Mouse (Mus musculus): ENCODE measurements around the gene Plppr2.

Gene Plppr2

GRCm38 (mm10) chr9:21932445-21933137 is 4.2 kb upstream of the Plppr2 start:
- no peak for DNase-seq (ENCODE audit: low spot score in 2 of 2)

GRCm38 (mm10) chr9:21934021-21934420 is 2.8 kb upstream of the Plppr2 start:
- no peak for DNase-seq (ENCODE audit: low spot score in 2 of 2)

- DNase-seq (ENCODE audit: low spot score in 2 of 2), result no peak
Observed at GRCm38 (mm10) chr9:21935466-21936131, 1.2 kb upstream of the Plppr2 start.

- DNase-seq (ENCODE audit: low spot score in 2 of 2), result no peak
Observed at GRCm38 (mm10) chr9:21937711-21938175, 910 bp downstream of the Plppr2 start.

GRCm38 (mm10) chr9:21938234-21938855 is 1.5 kb downstream of the Plppr2 start:
- no peak for DNase-seq (ENCODE audit: low spot score in 2 of 2)

- DNase-seq (ENCODE audit: low spot score in 2 of 2), result no peak
Observed at GRCm38 (mm10) chr9:21943046-21943445, 6.2 kb downstream of the Plppr2 start.

- no peak for DNase-seq (ENCODE audit: low spot score in 2 of 2)
Observed at GRCm38 (mm10) chr9:21943638-21944037, 6.8 kb downstream of the Plppr2 start.

GRCm38 (mm10) chr9:21944267-21944666 is 7.4 kb downstream of the Plppr2 start:
- DNase-seq (ENCODE audit: low spot score in 2 of 2), result no peak

GRCm38 (mm10) chr9:21947540-21948130 is 10.8 kb downstream of the Plppr2 start:
- no peak for DNase-seq (ENCODE audit: low spot score in 2 of 2)

- no peak for DNase-seq (ENCODE audit: low spot score in 2 of 2)
Observed at GRCm38 (mm10) chr9:21948146-21948545, 11.3 kb downstream of the Plppr2 start.

GRCm38 (mm10) chr9:21948790-21949189 is 12.0 kb downstream of the Plppr2 start:
- no peak for DNase-seq (ENCODE audit: low spot score in 2 of 2)

- peak; percentile 67 to 69 for DNase-seq (ENCODE audit: low spot score in 2 of 2)
Observed at GRCm38 (mm10) chr9:21950322-21950721, 13.5 kb downstream of the Plppr2 start.

GRCm38 (mm10) chr9:21951977-21952376 is 15.1 kb downstream of the Plppr2 start:
- no peak for DNase-seq (ENCODE audit: low spot score in 2 of 2)

GRCm38 (mm10) chr9:21953600-21953999 is 16.8 kb downstream of the Plppr2 start:
- DNase-seq (ENCODE audit: low spot score in 2 of 2), result no peak

GRCm38 (mm10) chr9:21954635-21955034 is 17.8 kb downstream of the Plppr2 start:
- no peak for DNase-seq (ENCODE audit: low spot score in 2 of 2)

GRCm38 (mm10) chr9:21955225-21955569 is 18.4 kb downstream of the Plppr2 start:
- DNase-seq (ENCODE audit: low spot score in 2 of 2), result no peak

- DNase-seq (ENCODE audit: low spot score in 2 of 2), result peak; percentile 98 to 99
Observed at GRCm38 (mm10) chr9:21955570-21956281, 18.9 kb downstream of the Plppr2 start, which contains the start of gene Swsap1. TSS of gene Swsap1 (plus strand) at chr9:21955755.

GRCm38 (mm10) chr9:21958372-21958771 is 21.5 kb downstream of the Plppr2 start:
- DNase-seq (ENCODE audit: low spot score in 2 of 2), result no peak

- no peak for DNase-seq (ENCODE audit: low spot score in 2 of 2)
Observed at GRCm38 (mm10) chr9:21959244-21959643, 22.4 kb downstream of the Plppr2 start.

- no peak for DNase-seq (ENCODE audit: low spot score in 2 of 2)
Observed at GRCm38 (mm10) chr9:21960135-21960534, 23.3 kb downstream of the Plppr2 start.

- DNase-seq (ENCODE audit: low spot score in 2 of 2), result no peak
Observed at GRCm38 (mm10) chr9:21960558-21961208, 23.9 kb downstream of the Plppr2 start.
